Mouse (Mus musculus) liver, embryonic 14.5 days (tissue): Measurements from ENCODE around the gene Bckdk.

Experiments
- CTCF ChIP-seq: IDR thresholded peaks from 2 replicates; pipeline ENCODE4 v1.5.1; 2016; ENCODE audit warnings: antibody characterized with exemption, low read depth, control low read depth
- EP300 ChIP-seq: IDR thresholded peaks from 2 replicates; pipeline ENCODE4 v1.6.1; 2016; ENCODE audit warnings: antibody characterized with exemption, low read depth

DNA sequence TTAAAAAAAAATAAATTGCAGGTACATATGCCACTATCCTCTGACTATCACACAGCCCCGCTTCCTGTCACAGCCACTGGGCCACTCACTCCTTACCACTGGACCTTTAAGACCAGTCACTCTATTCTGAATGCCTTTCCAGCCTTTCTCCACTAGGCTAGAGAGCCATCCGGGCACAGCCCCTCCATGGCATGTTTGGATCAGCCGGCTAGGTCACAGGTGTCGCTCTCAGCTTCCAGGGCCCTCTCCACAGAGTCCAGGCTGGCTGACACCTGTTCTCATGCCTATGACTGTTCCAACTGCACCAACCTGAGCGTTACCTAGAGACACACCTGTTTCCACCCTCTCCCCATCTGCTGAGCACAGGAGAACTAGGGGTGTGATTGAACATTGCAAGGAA lies 24.7 kb downstream of the Bckdk start:
- TF ChIP-seq CTCF (no peak), EP300 (no peak)
